Mouse (Mus musculus) embryonic facial prominence, embryonic 11.5 days (tissue): ENCODE results near the gene Taf1c. TPM values are rescaled to one million over a fixed set of nuclear protein-coding genes. Genes with fewer than 3 reads are reported as not detected.
A peak's percentile ranks its signal among the peaks of the same experiment; 100 is the strongest.

Source experiments
- ATAC-seq: fragments of 200-750 bp; cut with Nextera tagmentation; replicated peaks from 2 replicates; pipeline ENCODE4 v1.8.0; 2017; ENCODE audit warnings: low read depth; ENCODE audit not compliant: insufficient number of reproducible peaks, low FRiP score, low TSS enrichment
- DNase-seq: peaks from one replicate; pipeline ENCODE4 v3.0.0-alpha.2; 2015; ENCODE audit warnings: low spot score
- H3K27ac ChIP-seq: fragments of 300-500 bp; sonication (generic); replicated peaks from 2 replicates; pipeline ENCODE4 v1.5.1; 2014; ENCODE audit warnings: mild to moderate bottlenecking, low read depth, low read length, control low read depth
- H3K27me3 ChIP-seq: fragments of 300-500 bp; sonication (generic); 2 replicates; pipeline ENCODE4 v1.6.1; 2014; ENCODE audit warnings: mild to moderate bottlenecking, low read length, moderate library complexity, mixed read lengths; ENCODE audit not compliant: control insufficient read depth, insufficient read depth
- H3K36me3 ChIP-seq: fragments of 300-500 bp; sonication (generic); replicated peaks from 2 replicates; pipeline ENCODE4 v1.6.1; 2014; ENCODE audit warnings: low read depth, mild to moderate bottlenecking, low read length, moderate library complexity, mixed read lengths; ENCODE audit not compliant: control insufficient read depth, insufficient read depth
- H3K4me1 ChIP-seq: fragments of 300-500 bp; sonication (generic); 2 replicates; pipeline ENCODE4 v1.6.1; 2014; ENCODE audit warnings: low read length, mixed read lengths; ENCODE audit not compliant: control insufficient read depth, insufficient read depth
- H3K4me2 ChIP-seq: fragments of 300-500 bp; sonication (generic); 2 replicates; pipeline ENCODE4 v1.6.1; 2014; ENCODE audit warnings: low read depth, mild to moderate bottlenecking, control low read depth, low read length, moderate library complexity
- H3K4me3 ChIP-seq: fragments of 300-500 bp; sonication (generic); 2 replicates; pipeline ENCODE4 v1.5.1; 2014; ENCODE audit warnings: low read depth, low read length, control low read depth
- H3K9ac ChIP-seq: fragments of 300-500 bp; sonication (generic); replicated peaks from 2 replicates; pipeline ENCODE4 v1.6.1; 2014; ENCODE audit warnings: mild to moderate bottlenecking, control low read depth, low read length
- H3K9me3 ChIP-seq: fragments of 300-500 bp; sonication (generic); replicated peaks from 2 replicates; pipeline ENCODE4 v1.6.1; 2016; ENCODE audit warnings: mild to moderate bottlenecking, low read length, inconsistent platforms, mixed read lengths; ENCODE audit not compliant: control insufficient read depth
- WGBS: fragments of 180-500 bp; shearing (Covaris S2); extraction: QIAGEN DNeasy Blood & Tissue Kit; methylation state at CpG from one replicate; pipeline ENCODE4 v1.1.7; 2014; 5-methylcytosine and 5-hydroxymethylcytosine counted together
- polyA plus RNA-seq: library from polyadenylated mRNA; unstranded; fragments of >200 nt; fragmentation: Nextera tagmentation; extraction: Ambion mirVana; gene quantifications from 2 replicates; pipeline ENCODE4 v1.2.1, GENCODE M21; 2014

The Taf1c gene
- polyA plus RNA-seq, 1 experiment from 2014 or later, result 10.3 TPM

DNA sequence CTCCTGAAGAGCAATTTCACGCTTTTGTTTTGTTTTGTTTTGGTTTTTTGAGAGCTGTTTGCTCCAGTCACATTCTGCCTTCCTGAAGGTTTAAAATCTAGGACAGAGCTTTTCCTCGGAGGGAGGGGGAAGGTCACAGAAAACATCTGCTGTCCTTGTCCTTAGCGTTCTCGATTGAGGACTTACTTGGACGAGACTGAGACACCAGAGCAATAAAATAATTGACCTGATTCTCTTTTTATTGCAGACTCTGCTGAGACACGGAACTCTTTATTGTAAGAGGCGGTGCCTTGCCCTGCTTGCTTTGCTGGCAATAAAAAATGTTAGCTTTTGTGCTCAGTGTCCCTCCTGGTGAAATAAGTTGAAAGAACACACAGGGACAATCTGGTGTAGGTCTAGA lies 34.8 kb upstream of the Taf1c start:
- Histone ChIP-seq H3K4me2 (no peak overlapping the region), H3K9me3 (no peaks in the 10 kb centered on the region), H3K36me3 (no peaks in the 10 kb centered on the region), H3K4me3 (no peak overlapping the region), H3K4me1 (peaks cover 4% of the 10 kb centered on the region), H3K9ac (no peak overlapping the region), H3K27me3 (no peaks in the 10 kb centered on the region; the same call in 1 of the 2 replicates), H3K27ac (no peak overlapping the region)
- ATAC-seq, result no peak
- WGBS, result 77% methylated on average over 7 of the region's 7 CpGs
- no peak for DNase-seq

DNA sequence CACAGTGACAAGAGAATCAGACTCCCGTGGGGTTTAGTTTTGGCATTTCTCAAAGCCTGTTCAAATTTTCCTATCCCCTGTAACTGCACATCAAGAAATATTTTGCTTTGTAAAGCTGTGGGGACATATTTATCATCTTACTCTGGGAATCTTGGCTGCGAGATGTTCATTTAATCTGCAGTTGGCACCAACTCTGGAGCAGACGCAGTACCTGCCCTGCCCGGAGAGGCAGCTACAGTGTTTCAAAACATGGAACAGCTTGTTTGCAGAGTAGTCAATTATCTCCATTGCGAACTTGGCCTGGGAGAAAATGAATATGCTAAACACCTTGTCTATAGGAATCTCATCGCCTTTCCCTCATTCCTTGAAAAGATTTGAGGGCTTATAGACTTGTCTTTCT lies 33.2 kb upstream of the Taf1c start:
- no peaks in the 10 kb centered on the region for H3K36me3 ChIP-seq
- no peak overlapping the region for H3K4me3 ChIP-seq
- H3K4me2 ChIP-seq, result no peak overlapping the region
- no peak overlapping the region for H3K9ac ChIP-seq
- no peak overlapping the region for H3K27ac ChIP-seq
- ATAC-seq (no peak), DNase-seq (no peak)
- H3K4me1 ChIP-seq, result peaks cover 4% of the 10 kb centered on the region
- H3K27me3 ChIP-seq, result peaks cover 9% of the 10 kb centered on the region
- H3K9me3 ChIP-seq, result no peaks in the 10 kb centered on the region
- WGBS, result 87% methylated on average over 6 of the region's 6 CpGs

DNA sequence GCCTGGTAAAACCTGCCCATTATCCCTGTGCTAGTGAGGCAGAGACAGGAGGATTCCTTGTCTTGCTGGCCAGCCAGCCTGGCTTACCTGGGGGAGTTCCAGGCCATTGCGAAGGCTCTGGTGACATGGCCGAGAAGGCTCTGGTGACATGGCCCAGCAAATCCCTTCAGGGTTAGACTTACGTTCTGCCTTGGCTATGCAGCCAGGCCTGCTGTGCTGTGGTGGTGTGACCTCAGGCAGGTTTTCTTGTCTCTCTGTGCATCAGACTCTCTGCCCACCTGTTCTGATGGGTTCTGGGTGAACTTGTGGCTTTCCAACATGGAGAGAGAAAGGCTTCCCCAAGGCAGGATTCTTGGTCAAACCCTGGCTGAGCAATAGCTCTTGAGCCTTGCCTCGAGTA lies 32.4 kb upstream of the Taf1c start:
- DNase-seq (no peak), ATAC-seq (no peak)
- 80% methylated on average over 4 of the region's 4 CpGs for WGBS
- no peak overlapping the region for H3K4me2 ChIP-seq
- H3K4me3 ChIP-seq, result no peak overlapping the region
- no peak overlapping the region for H3K9ac ChIP-seq
- H3K27ac ChIP-seq, result no peak overlapping the region
- peaks cover 4% of the 10 kb centered on the region for H3K4me1 ChIP-seq
- peaks cover 9% of the 10 kb centered on the region for H3K27me3 ChIP-seq
- no peaks in the 10 kb centered on the region for H3K9me3 ChIP-seq
- no peaks in the 10 kb centered on the region for H3K36me3 ChIP-seq

DNA sequence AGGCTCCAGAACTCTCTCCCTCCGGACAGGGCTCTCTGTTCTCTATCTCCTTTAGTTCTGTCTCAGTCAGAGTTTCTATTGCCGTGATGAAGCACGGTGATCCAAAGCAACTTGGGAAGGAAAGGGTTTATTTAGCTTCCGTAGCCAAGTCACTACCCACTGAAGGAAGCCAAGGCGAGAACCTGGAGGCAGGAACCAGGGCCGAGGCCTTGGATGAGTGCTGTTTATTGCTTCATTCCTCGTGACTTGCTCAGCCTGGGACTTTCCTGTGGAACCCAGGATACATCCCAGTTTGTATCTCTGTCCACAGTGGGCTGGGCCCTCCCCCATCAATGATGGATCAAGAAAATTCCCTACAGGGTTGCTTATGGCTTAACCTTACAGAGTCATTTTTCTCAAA lies 31.7 kb upstream of the Taf1c start:
- DNase-seq, result no peak
- no peak overlapping the region for H3K9ac ChIP-seq
- H3K27me3 ChIP-seq, result peaks cover 9% of the 10 kb centered on the region
- H3K9me3 ChIP-seq, result no peaks in the 10 kb centered on the region
- ATAC-seq, result no peak
- WGBS, result 61% methylated on average over 7 of the region's 7 CpGs
- H3K36me3 ChIP-seq, result no peaks in the 10 kb centered on the region
- H3K4me3 ChIP-seq, result no peak overlapping the region
- no peak overlapping the region for H3K4me2 ChIP-seq
- H3K4me1 ChIP-seq, result peaks cover 4% of the 10 kb centered on the region
- no peak overlapping the region for H3K27ac ChIP-seq

DNA sequence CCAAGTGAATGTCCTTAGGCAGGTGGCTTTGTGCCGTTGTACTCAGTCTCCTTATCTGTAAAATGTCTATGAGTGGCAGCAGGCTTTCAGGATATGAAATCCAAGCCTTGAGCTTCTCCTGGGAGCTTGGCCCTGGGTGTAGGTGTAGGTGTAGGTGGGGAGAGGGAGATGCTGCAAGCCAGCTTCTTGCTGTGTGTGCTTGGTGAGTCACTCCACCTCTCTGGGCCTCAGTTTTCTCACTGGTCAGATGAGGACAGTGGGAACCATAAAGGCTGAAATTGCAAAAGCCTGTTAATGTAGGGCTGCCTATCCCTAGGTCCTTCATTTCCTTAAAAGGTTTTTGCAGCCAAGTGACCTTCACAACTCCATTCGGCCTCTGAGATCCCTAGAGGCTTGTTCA lies 30.9 kb upstream of the Taf1c start:
- ATAC-seq, result no peak
- Histone ChIP-seq H3K4me2 (no peak overlapping the region), H3K27ac (no peak overlapping the region), H3K4me3 (no peak overlapping the region), H3K9me3 (no peaks in the 10 kb centered on the region), H3K4me1 (peaks cover 4% of the 10 kb centered on the region), H3K9ac (no peak overlapping the region), H3K36me3 (no peaks in the 10 kb centered on the region), H3K27me3 (peaks cover 9% of the 10 kb centered on the region)
- no peak for DNase-seq
- 43% methylated on average over 2 of the region's 2 CpGs for WGBS

DNA sequence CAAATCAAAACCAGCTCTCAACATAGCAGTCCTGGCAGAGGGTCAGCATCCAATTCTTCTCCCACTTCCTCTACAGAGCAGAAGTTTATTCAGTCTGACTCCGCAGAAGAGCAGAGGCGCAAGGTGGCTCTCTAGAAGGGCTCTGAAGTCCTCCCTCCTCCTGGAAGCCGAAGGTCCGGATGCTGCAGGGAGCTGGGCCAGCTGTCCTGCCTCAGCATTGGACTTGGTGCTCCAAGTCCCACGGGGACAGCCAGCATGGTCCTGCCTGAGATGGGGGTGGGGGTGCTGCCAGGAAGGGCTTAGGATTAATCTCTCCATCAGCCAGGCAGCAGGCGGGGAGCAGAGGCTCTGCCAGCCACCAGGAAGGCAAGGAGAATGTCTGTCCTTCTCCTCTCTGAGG lies 30.4 kb upstream of the Taf1c start, which contains the start of gene Kcng4:
TSS of gene Kcng4 (minus strand) at position 303 of the 400 bp plus-strand sequence.
- no peak for ATAC-seq
- Histone ChIP-seq H3K36me3 (no peaks in the 10 kb centered on the region), H3K4me2 (no peak within 1 kb of the TSS; the same call in 1 of the 2 replicates), H3K4me1 (peaks cover 4% of the 10 kb centered on the region), H3K27me3 (peaks cover 9% of the 10 kb centered on the region), H3K9me3 (no peaks in the 10 kb centered on the region), H3K9ac (no peak within 1 kb of the TSS), H3K27ac (no peak within 1 kb of the TSS), H3K4me3 (no peak within 1 kb of the TSS)
- no peak for DNase-seq
- 28% methylated on average over 6 of the region's 6 CpGs for WGBS

DNA sequence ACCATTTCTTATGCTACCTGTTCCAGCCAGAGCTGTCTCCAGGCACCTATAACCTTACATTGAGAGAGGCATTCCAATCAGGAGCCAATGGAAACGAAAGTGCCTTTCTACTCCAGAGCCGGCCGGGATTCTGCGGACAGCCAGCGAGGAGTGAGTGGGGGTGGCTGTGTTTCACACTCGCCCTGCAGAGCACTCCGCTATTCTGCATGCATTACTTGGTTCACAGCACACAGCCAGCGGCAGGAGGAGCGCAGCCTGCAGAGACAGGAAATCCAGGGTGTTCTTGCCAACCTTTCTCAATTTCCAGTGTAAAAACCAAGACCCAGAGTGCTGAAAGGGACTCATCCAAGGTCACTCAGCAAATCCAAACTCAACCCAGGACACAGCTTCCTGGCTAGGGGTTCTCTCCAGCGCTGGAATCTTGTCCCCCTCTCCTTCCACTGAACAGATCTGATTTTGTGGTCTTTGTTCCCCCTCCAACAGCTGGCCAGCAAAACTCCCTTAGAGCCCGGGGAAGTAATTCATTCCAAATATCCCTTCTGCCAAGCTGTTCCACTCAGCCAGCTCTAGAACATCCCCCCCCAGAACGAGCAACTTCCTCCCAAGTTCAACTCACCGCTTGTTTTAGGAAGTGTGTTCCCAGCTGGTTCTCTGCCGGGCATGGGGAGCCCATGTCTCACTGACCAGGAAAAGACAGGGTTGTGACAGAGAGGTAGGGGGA lies 29.8 kb upstream of the Taf1c start:
- no peak overlapping the region for H3K9ac ChIP-seq
- H3K4me1 ChIP-seq, result peaks cover 4% of the 10 kb centered on the region
- DNase-seq (no peak), ATAC-seq (no peak)
- H3K4me2 ChIP-seq, result no peak overlapping the region
- no peak overlapping the region for H3K4me3 ChIP-seq
- 28% methylated on average over 14 of the region's 14 CpGs for WGBS
- no peaks in the 10 kb centered on the region for H3K9me3 ChIP-seq
- peaks cover 9% of the 10 kb centered on the region for H3K27me3 ChIP-seq
- H3K27ac ChIP-seq, result no peak overlapping the region
- H3K36me3 ChIP-seq, result no peaks in the 10 kb centered on the region

DNA sequence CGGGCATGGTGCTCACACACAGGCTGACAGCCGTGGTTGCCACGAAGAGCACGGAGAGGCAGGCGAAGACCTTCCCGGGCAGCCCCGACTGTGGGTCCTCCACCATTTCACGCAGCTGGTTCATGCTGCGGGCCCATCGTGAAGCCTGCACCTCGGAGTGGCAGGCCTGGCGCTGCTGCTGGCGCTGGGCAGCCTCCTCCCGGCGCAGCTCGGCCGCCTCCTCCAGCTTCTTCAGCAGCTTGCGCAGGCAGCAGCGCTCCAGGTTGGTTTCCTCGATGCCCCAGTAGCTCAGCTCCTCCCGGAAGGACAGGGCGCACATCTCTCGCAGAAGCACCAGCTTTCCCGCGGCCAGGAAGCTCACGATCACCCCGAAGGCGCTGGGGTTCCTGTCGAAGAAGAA lies 27.9 kb upstream of the Taf1c start:
- peaks cover 4% of the 10 kb centered on the region for H3K4me1 ChIP-seq
- H3K27me3 ChIP-seq, result peaks cover 9% of the 10 kb centered on the region
- no peaks in the 10 kb centered on the region for H3K36me3 ChIP-seq
- DNase-seq (no peak), ATAC-seq (no peak)
- WGBS, result 52% methylated on average over 29 of the region's 29 CpGs
- H3K9ac ChIP-seq, result peak overlapping the region; percentile 13; the same call in 1 of the 2 replicates
- H3K4me3 ChIP-seq, result no peak overlapping the region
- H3K9me3 ChIP-seq, result no peaks in the 10 kb centered on the region
- H3K27ac ChIP-seq, result no peak overlapping the region
- peak overlapping the region; percentile 4; the same call in 1 of the 2 replicates for H3K4me2 ChIP-seq
